In genomic region chr11:84869537-84870232, GRCm38 (mm10) we compare ENCODE assay signal across 8 mouse cellular contexts. TPM values are rescaled to one million over a fixed set of nuclear protein-coding genes. Genes with fewer than 3 reads are reported as not detected.
DNase-seq lines count a peak whose midpoint lies in the region; ATAC-seq and TF ChIP-seq lines count a peak whose summit lies in the region.

No protein-coding gene starts in this region.

- peak; percentile 69 for ATAC-seq in activated CD4-positive, CD25-positive, alpha-beta regulatory T cell, adult 4 months
- ATAC-seq in megakaryocyte, adult 5-6 weeks (ENCODE audit: poor library complexity, severe bottlenecking): peak; percentile 70

- peak; percentile 92 to 93 for DNase-seq in gastrocnemius, adult 8-10 months (ENCODE audit: low spot score in 2 of 2)
- DNase-seq in hindlimb bud, embryonic 11.5 days (ENCODE audit: extremely low spot score, low read depth, low spot score): peak; percentile 69
- peak; percentile 78 to 95 for DNase-seq in left cerebral cortex, adult 8-10 months (ENCODE audit: low spot score in 2 of 2)
- peak; percentile 94 for DNase-seq in right cerebral cortex, adult 18-20 months
- peak; percentile 87 for DNase-seq in urinary bladder, adult 2 months (ENCODE audit: low spot score)

- H3K4me1 ChIP-seq in cortical plate, adult 2 months (ENCODE audit: control insufficient read depth, insufficient read depth, low read length): peaks cover 4% of the 10 kb centered on the region

- H3K27ac ChIP-seq in cortical plate, adult 2 months (ENCODE audit: insufficient read depth, low read length): peak overlapping the region; percentile 98

- H3K4me3 ChIP-seq in cortical plate, adult 2 months (ENCODE audit: insufficient read depth, low read length): peak overlapping the region; percentile 89

- TF ChIP-seq CTCF in cortical plate, adult 2 months (IDR thresholded peaks at IDR 0.05; ENCODE audit: extremely low read depth, insufficient read depth, low read length): no peak

- peak; percentile 49; the same call in 1 of the 2 replicates for TF ChIP-seq POLR2A in cortical plate, adult 2 months (IDR thresholded peaks at IDR 0.05; ENCODE audit: extremely low read depth, insufficient read depth, low read length)

RNA-seq across cellular contexts. Expression of gene Ggnbp2, which starts 0.9 kb away (rescaled TPM):
- polyA plus RNA-seq in activated CD4-positive, CD25-positive, alpha-beta regulatory T cell, adult 4 months (2017; shearing (Covaris generic)): 100 to 1,000 TPM in 1 of 2 experiments, 10 to 100 TPM in 1; 84.9 to 107 TPM
- 104 and 108 TPM in 2 replicates for polyA plus RNA-seq in cortical plate, adult 2 months (2012; rRNA removed)
- total RNA-seq in gastrocnemius, adult 8-10 months (2022): 10 to 100 TPM; 31.1 to 45.3 (median 33.5) TPM
- total RNA-seq in left cerebral cortex, adult 8-10 months (2022): 100 to 1,000 TPM in 1 of 4 experiments, 10 to 100 TPM in 3; 88.0 to 102 (median 97.7) TPM
- 129 and 131 TPM in 2 replicates for total RNA-seq in megakaryocyte, adult 5-6 weeks (2015)
- 164 and 179 TPM in 2 replicates for total RNA-seq in megakaryocyte, adult 5-6 weeks (2017)
- polyA plus RNA-seq in urinary bladder, adult 2 months (2012; rRNA removed): 85.6 and 91.4 TPM in 2 replicates

RNA-seq across cellular contexts. Expression of gene Myo19, which starts 10.3 kb away (rescaled TPM):
- 1 to 10 TPM; 2.3 to 3.2 TPM for polyA plus RNA-seq in activated CD4-positive, CD25-positive, alpha-beta regulatory T cell, adult 4 months (2017; shearing (Covaris generic))
- polyA plus RNA-seq in cortical plate, adult 2 months (2012; rRNA removed): 14.6 and 16.1 TPM in 2 replicates
- total RNA-seq in gastrocnemius, adult 8-10 months (2022): 1 to 10 TPM; 1.2 to 1.9 (median 1.6) TPM
- total RNA-seq in left cerebral cortex, adult 8-10 months (2022): 10 to 100 TPM in 3 of 4 experiments, 1 to 10 TPM in 1; 9.5 to 13.9 (median 11.7) TPM
- total RNA-seq in megakaryocyte, adult 5-6 weeks (2015): 1.2 and 2.1 TPM in 2 replicates
- 1.4 and 2.8 TPM in 2 replicates for total RNA-seq in megakaryocyte, adult 5-6 weeks (2017)
- 14.5 and 17.4 TPM in 2 replicates for polyA plus RNA-seq in urinary bladder, adult 2 months (2012; rRNA removed)

RNA-seq across cellular contexts. Expression of gene Pigw, which starts 10.4 kb away (rescaled TPM):
- polyA plus RNA-seq in activated CD4-positive, CD25-positive, alpha-beta regulatory T cell, adult 4 months (2017; shearing (Covaris generic)): 1 to 10 TPM; 1.5 to 3.2 TPM
- polyA plus RNA-seq in cortical plate, adult 2 months (2012; rRNA removed): 4.0 and 4.9 TPM in 2 replicates
- 1 to 10 TPM; 6.0 to 6.9 (median 6.2) TPM for total RNA-seq in gastrocnemius, adult 8-10 months (2022)
- total RNA-seq in left cerebral cortex, adult 8-10 months (2022): 1 to 10 TPM; 6.0 to 8.7 (median 7.6) TPM
- total RNA-seq in megakaryocyte, adult 5-6 weeks (2015): 2.1 and 2.8 TPM in 2 replicates
- total RNA-seq in megakaryocyte, adult 5-6 weeks (2017): 3.3 and 3.6 TPM in 2 replicates
- 5.7 and 8.2 TPM in 2 replicates for polyA plus RNA-seq in urinary bladder, adult 2 months (2012; rRNA removed)

RNA-seq across cellular contexts. Expression of gene Dhrs11, which starts 40.9 kb away (rescaled TPM):
- polyA plus RNA-seq in activated CD4-positive, CD25-positive, alpha-beta regulatory T cell, adult 4 months (2017; shearing (Covaris generic)): 1 to 10 TPM; 9.0 to 9.1 TPM
- polyA plus RNA-seq in cortical plate, adult 2 months (2012; rRNA removed): 14.4 and 15.4 TPM in 2 replicates
- 10 to 100 TPM; 21.8 to 33.6 (median 26.3) TPM for total RNA-seq in gastrocnemius, adult 8-10 months (2022)
- 1 to 10 TPM; 6.8 to 8.5 (median 7.6) TPM for total RNA-seq in left cerebral cortex, adult 8-10 months (2022)
- total RNA-seq in megakaryocyte, adult 5-6 weeks (2015): 24.0 and 26.1 TPM in 2 replicates
- total RNA-seq in megakaryocyte, adult 5-6 weeks (2017): 10.2 and 15.0 TPM in 2 replicates
- polyA plus RNA-seq in urinary bladder, adult 2 months (2012; rRNA removed): 13.5 and 15.8 TPM in 2 replicates

RNA-seq across cellular contexts. Expression of gene Znhit3, which starts 46.5 kb away (rescaled TPM):
- polyA plus RNA-seq in activated CD4-positive, CD25-positive, alpha-beta regulatory T cell, adult 4 months (2017; shearing (Covaris generic)): 10 to 100 TPM; 34.7 to 35.7 TPM
- 47.6 and 53.4 TPM in 2 replicates for polyA plus RNA-seq in cortical plate, adult 2 months (2012; rRNA removed)
- 10 to 100 TPM; 12.3 to 17.5 (median 14.7) TPM for total RNA-seq in gastrocnemius, adult 8-10 months (2022)
- total RNA-seq in left cerebral cortex, adult 8-10 months (2022): 10 to 100 TPM; 30.3 to 33.0 (median 32.5) TPM
- total RNA-seq in megakaryocyte, adult 5-6 weeks (2015): 20.8 and 21.8 TPM in 2 replicates
- total RNA-seq in megakaryocyte, adult 5-6 weeks (2017): 14.6 and 14.9 TPM in 2 replicates
- polyA plus RNA-seq in urinary bladder, adult 2 months (2012; rRNA removed): 22.6 and 25.4 TPM in 2 replicates

Comparison
In these comparisons a context has a peak if more than half of its experiments do, and no peak if none do; other contexts are left out.
1. Peak in every context shown above with its lines: DNase-seq, ATAC-seq, H3K4me3 ChIP-seq and H3K27ac ChIP-seq.